Mouse (Mus musculus) kidney, adult 18-20 months (tissue): ENCODE results near the gene Rnaseh2a.

Source experiments
- DNase-seq: peaks from one replicate; pipeline ENCODE4 v3.0.0; 2021

The Rnaseh2a gene

GRCm38 (mm10) chr8:84982499-84983011 lies 13.0 kb upstream of the Rnaseh2a start:
- DNase-seq, result no peak

DNA sequence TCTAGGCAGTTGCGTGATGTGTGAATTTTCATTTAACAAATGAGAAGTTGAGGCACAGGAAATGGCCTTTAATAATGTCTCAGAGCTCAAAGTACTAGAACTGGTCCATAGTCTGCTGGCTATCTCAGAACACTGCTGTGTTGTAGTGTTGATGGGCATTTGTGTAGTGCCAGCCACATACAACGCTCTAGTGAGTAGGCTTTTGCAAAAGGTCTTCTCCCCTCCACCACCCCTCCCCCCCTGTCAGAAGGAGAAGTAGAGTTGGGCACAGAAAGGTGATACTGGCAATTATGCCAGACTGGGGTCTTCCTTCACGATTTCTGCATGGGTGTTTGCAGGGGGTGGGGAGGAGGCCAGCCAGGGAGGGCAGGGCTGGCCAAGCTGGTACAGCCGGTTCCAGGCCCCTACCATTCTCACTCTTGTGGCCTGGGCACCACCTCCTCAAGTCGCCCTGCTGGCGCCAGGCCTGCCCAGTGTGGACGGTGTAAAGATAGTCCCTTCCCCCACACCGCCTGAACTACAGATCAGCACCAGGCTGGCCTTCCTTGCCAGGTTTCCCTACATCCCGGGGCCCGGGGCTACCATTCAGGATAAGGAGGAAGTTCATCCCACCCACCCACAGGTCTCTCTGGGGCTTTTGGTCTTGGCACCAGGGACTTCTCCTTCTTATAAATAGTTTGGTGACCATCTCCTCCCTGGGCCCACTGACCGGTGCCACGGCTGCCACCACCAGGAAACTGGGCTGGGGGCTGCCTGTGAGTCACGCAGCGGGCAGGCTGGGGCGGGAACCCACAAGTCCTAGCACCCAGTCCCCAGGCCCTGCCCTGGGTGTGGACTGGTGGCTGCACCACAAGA lies 12.3 kb upstream of the Rnaseh2a start:
- peak; percentile 57 for DNase-seq

GRCm38 (mm10) chr8:84980622-84981358 lies 11.2 kb upstream of the Rnaseh2a start:
- DNase-seq, result peak; percentile 93

GRCm38 (mm10) chr8:84979599-84980421 lies 10.2 kb upstream of the Rnaseh2a start:
- peak; percentile 95 for DNase-seq

GRCm38 (mm10) chr8:84978248-84978940 lies 8.8 kb upstream of the Rnaseh2a start, which contains the start of gene Junb:
Junb (minus strand) TSS chr8:84978718.
- peak; percentile 97 for DNase-seq

DNA sequence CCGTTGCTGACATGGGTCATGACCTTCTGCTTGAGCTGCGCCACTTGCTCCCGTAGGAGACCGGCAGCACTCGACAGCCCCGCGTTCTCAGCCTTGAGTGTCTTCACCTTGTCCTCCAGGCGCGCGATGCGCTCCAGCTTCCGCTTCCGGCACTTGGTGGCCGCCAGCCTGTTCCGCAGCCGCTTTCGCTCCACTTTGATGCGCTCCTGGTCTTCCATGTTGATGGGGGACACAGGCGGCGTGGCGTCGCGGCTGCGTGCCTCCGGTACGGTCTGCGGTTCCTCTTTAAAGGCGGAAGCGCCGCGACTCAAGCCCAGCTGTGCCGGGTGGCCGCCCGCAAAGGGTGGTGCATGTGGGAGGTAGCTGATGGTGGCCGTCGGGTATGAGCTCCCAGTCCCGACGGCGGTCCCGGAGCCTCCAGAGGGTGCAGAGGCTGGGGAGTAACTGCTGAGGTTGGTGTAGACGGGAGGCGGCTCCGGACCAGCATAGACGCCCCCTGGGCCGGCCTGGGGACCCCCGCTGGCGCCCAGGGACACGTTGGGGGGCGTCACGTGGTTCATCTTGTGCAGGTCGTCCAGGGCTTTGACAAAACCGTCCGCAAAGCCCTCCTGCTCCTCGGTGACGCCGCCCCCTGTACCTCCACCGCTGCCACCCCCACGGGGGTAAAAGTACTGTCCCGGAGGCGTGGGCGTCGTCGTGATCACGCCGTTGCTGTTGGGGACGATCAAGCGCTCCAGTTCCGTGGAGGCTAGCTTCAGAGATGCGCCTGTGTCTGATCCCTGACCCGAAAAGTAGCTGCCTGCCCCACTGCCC lies 8.1 kb upstream of the Rnaseh2a start:
- DNase-seq, result peak; percentile 75

GRCm38 (mm10) chr8:84976763-84977434 lies 7.3 kb upstream of the Rnaseh2a start:
- no peak for DNase-seq

GRCm38 (mm10) chr8:84976031-84976762 lies 6.6 kb upstream of the Rnaseh2a start:
- peak; percentile 97 for DNase-seq

GRCm38 (mm10) chr8:84975434-84975833 lies 5.9 kb upstream of the Rnaseh2a start:
- peak; percentile 72 for DNase-seq

- no peak for DNase-seq
Measured at GRCm38 (mm10) chr8:84974543-84975142, 5.1 kb upstream of the Rnaseh2a start.

DNA sequence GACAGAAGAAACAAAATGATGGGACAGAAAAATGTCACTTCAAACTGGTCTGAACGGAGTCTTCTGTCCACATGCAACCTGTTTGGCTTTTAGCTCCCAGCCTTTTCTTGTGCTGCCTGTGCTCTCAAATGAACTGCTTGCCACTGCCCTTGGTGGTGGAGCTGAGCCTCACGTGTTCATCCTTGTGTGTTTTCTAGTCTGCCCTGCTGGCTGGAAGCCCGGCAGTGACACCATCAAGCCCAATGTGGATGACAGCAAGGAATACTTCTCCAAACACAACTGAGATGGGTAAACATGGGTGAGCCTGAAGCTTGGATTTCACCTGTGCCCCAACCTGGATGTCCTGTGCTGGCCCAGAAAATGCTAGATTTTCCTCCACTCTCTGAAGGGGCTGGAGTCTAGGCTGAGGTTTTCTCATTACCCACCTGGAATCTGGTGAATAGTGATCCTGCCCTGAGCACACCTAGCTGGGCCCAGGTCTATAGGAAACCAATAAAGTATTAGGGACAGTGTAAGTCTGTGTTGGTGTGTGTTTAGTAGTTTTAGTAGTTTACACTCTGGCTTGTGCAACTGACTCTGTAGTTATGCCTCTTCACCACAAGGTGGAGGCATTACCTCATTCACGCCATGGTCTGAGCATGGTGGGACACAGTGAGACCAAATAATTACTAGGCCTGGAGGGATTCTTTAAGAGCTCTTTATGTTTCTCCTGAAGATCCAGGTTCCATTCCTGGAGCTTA lies 4.4 kb upstream of the Rnaseh2a start:
- DNase-seq, result peak; percentile 63

- DNase-seq, result no peak
Measured at GRCm38 (mm10) chr8:84973079-84973478, 3.5 kb upstream of the Rnaseh2a start.

DNA sequence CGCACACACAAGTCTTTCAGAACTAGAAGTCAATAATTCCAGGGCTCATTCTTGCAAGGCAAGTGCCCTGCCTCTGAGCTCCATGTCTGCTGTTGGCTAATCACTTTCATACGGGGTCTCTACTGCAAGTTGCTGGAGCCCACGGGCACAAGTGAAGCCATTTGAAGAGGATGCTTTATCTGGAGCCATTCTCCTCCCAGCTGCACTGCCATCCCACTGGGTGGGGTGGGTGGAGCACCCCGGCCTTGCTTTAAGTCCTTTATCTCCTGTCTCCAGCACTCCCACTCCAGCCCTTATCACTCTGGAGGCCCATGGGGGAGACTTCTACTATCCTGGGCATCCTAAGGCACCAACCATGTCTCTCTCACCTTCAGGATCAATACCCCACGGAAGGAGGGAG lies 1.3 kb upstream of the Rnaseh2a start:
- no peak for DNase-seq

DNA sequence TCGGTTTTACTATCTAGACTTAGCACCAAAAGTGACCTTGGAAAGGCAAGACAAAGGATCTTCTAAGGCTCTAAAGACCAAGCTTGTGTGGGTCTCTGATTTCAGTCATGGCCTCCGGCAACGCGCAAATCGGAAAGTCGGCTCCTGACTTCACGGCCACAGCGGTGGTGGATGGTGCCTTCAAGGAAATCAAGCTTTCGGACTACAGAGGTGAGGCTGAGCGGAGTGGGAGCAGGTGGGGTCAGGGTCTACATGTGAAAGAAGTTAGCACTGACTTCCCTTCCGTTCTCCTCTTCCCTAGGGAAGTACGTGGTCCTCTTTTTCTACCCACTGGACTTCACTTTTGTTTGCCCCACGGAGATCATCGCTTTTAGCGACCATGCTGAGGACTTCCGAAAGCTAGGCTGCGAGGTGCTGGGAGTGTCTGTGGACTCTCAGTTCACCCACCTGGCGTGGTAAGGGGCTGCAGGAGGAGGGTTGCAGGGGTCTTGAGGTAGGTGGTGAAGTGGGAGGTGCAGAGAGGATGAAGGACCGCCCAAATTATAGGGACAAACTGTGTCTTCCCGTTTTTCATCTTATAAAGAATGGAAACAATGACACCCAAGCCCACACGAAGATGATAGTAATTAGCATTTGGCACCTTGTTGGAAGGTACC lies 696 bp upstream of the Rnaseh2a start:
- no peak for DNase-seq

GRCm38 (mm10) chr8:84968650-84969049 lies 917 bp downstream of the Rnaseh2a start:
- DNase-seq, result no peak

- DNase-seq, result no peak
Measured at GRCm38 (mm10) chr8:84967532-84968304, 1.8 kb downstream of the Rnaseh2a start.

- DNase-seq, result no peak
Measured at GRCm38 (mm10) chr8:84966603-84967002, 3.0 kb downstream of the Rnaseh2a start.
